In genomic region chr5:128205716-128206115, GRCm38 (mm10) we compare ENCODE assay signal across 31 mouse cellular contexts.
DNase-seq lines count a peak whose midpoint lies in the region; ATAC-seq and TF ChIP-seq lines count a peak whose summit lies in the region.
"Had no signal": no experiment of that assay in that cellular context is flagged by ENCODE, and none has a peak within 500 bp of the region (broad histone marks: within the 10 kb centered on the region; RNA-seq: fewer than 3 reads in every experiment).

No protein-coding gene starts in this region.

- H3K27ac ChIP-seq in heart, embryonic 11.5 days (ENCODE audit: low read depth, low read length), result no peak overlapping the region
- H3K27ac ChIP-seq in left cerebral cortex, adult 2 months, result peak overlapping the region; percentile 63
- H3K27ac ChIP-seq: embryonic facial prominence, embryonic 10.5 days; embryonic facial prominence, embryonic 15.5 days; forebrain, embryonic 13.5 days; intestine, embryonic 15.5 days; kidney, postnatal 0 days; liver, embryonic 15.5 days; midbrain, embryonic 15.5 days had no signal

- intact Hi-C loops in left cerebral cortex, adult 2 months (cut with DNase I), result no loop called here

- no peaks in the 10 kb centered on the region for H3K4me1 ChIP-seq in heart, embryonic 11.5 days (ENCODE audit: control insufficient read depth, insufficient read depth, low read length)
- H3K4me1 ChIP-seq: liver, embryonic 15.5 days had no signal

- H3K4me2 ChIP-seq in heart, embryonic 11.5 days, result no peak overlapping the region
- H3K4me2 ChIP-seq: embryonic facial prominence, embryonic 15.5 days; forebrain, embryonic 13.5 days; hindbrain, embryonic 15.5 days; intestine, embryonic 15.5 days; limb, embryonic 12.5 days; liver, embryonic 15.5 days; lung, embryonic 14.5 days; midbrain, embryonic 15.5 days had no signal

- no peaks in the 10 kb centered on the region for H3K9me3 ChIP-seq in heart, embryonic 11.5 days (replicated peaks; ENCODE audit: control insufficient read depth, low read length)
- H3K9me3 ChIP-seq: embryonic facial prominence, embryonic 10.5 days; embryonic facial prominence, embryonic 15.5 days; forebrain, embryonic 13.5 days; hindbrain, embryonic 15.5 days; intestine, embryonic 15.5 days; limb, embryonic 12.5 days; liver, embryonic 15.5 days; midbrain, embryonic 15.5 days had no signal

- H3K27me3 ChIP-seq in heart, embryonic 11.5 days (ENCODE audit: control insufficient read depth, insufficient read depth, low read length), result no peaks in the 10 kb centered on the region
- H3K27me3 ChIP-seq: embryonic facial prominence, embryonic 15.5 days; forebrain, embryonic 13.5 days; hindbrain, embryonic 15.5 days; intestine, embryonic 15.5 days; limb, embryonic 12.5 days; liver, embryonic 15.5 days; midbrain, embryonic 15.5 days; Patski had no signal

- H3K4me3 ChIP-seq in heart, embryonic 11.5 days (ENCODE audit: low read depth, low read length), result no peak overlapping the region
- H3K4me3 ChIP-seq in left cerebral cortex, adult 2 months, result no peak overlapping the region
- H3K4me3 ChIP-seq: embryonic facial prominence, embryonic 10.5 days; embryonic facial prominence, embryonic 15.5 days; forebrain, embryonic 13.5 days; hindbrain, embryonic 15.5 days; intestine, embryonic 15.5 days; limb, embryonic 12.5 days; liver, embryonic 15.5 days; midbrain, embryonic 15.5 days had no signal

- WGBS in heart, embryonic 11.5 days (ENCODE audit: insufficient replicate concordance), result 60% methylated on average over 2 of the region's 2 CpGs

- DNase-seq in heart, adult 11 months, result peak; percentile 48
- no peak for DNase-seq in left cerebral cortex, adult 2 months (ENCODE audit: extremely low spot score in 1 of 2, low spot score in 2 of 2)
- DNase-seq in left cerebral cortex, adult 11 months (ENCODE audit: low spot score), result no peak
- DNase-seq in embryo, embryonic 10.5 days (ENCODE audit: low spot score), result peak; percentile 63
- peak; percentile 66 for DNase-seq in retina, embryonic 14.5 days (ENCODE audit: low spot score)
- DNase-seq in thymus, postnatal 10 days (ENCODE audit: low spot score in 2 of 2), result no peak
- DNase-seq in gastrocnemius, adult 8-10 months (ENCODE audit: low spot score in 2 of 2), result no peak
- DNase-seq: adrenal gland, postnatal 10 days; cerebellum, adult 11 months; cerebellum, adult 9-10 months; cerebellum, postnatal 36 days; gastrocnemius, postnatal 36 days; heart, postnatal 14 days; kidney, adult 2 months; kidney, postnatal 4 days; layer of hippocampus, adult 9-11 months; lung, embryonic 14.5 days; lung, postnatal 36 days; right cerebral cortex, postnatal 4 days had no signal

- no peak for TF ChIP-seq CTCF in left cerebral cortex, adult 2 months (IDR thresholded peaks at IDR 0.05)

- no peak for ATAC-seq in heart, embryonic 11.5 days (replicated peaks; ENCODE audit: insufficient number of reproducible peaks, low FRiP score, low TSS enrichment)
- ATAC-seq: forebrain, embryonic 13.5 days; intestine, embryonic 15.5 days; midbrain, embryonic 15.5 days; Patski had no signal

- H3K36me3 ChIP-seq in heart, embryonic 11.5 days (ENCODE audit: control insufficient read depth, insufficient read depth, low read length), result no peaks in the 10 kb centered on the region
- H3K36me3 ChIP-seq: embryonic facial prominence, embryonic 10.5 days; embryonic facial prominence, embryonic 15.5 days; G1E; hindbrain, embryonic 15.5 days; intestine, embryonic 15.5 days; limb, embryonic 12.5 days; liver, embryonic 15.5 days; midbrain, embryonic 15.5 days had no signal

- no peak overlapping the region for H3K9ac ChIP-seq in heart, embryonic 11.5 days (ENCODE audit: low read depth, low read length)
- H3K9ac ChIP-seq: embryonic facial prominence, embryonic 15.5 days; forebrain, embryonic 13.5 days; hindbrain, embryonic 15.5 days; intestine, embryonic 15.5 days; limb, embryonic 12.5 days; liver, embryonic 15.5 days; lung, embryonic 14.5 days; midbrain, embryonic 15.5 days had no signal

Comparison
In these comparisons a context has a peak if more than half of its experiments do, and no peak if none do; other contexts are left out.
1. DNase-seq: peak in heart, adult 11 months (single experiment), embryo, embryonic 10.5 days (single experiment) and retina, embryonic 14.5 days (single experiment); none in left cerebral cortex, adult 2 months (0 of 2), left cerebral cortex, adult 11 months (single experiment), thymus, postnatal 10 days (0 of 2) and gastrocnemius, adult 8-10 months (0 of 2).